Mouse (Mus musculus): ENCODE measurements around the gene Trpm4. TPM values are rescaled to one million over a fixed set of nuclear protein-coding genes. Genes with fewer than 3 reads are reported as not detected.

Trpm4 gene
- 10 to 100 TPM; 13.8 to 14.3 TPM for total RNA-seq (2023)

GRCm38 (mm10) chr7:45333431-45333982 lies at the start of gene Trpm4:
TSS of gene Trpm4 (minus strand) at chr7:45333780.

GRCm38 (mm10) chr7:45370475-45371311 lies 37.1 kb upstream of the Trpm4 start, which contains the start of gene Lin7b:
TSS of gene Lin7b (minus strand) at chr7:45370583.

GRCm38 (mm10) chr7:45366652-45367019 lies 33.1 kb upstream of the Trpm4 start, which contains the start of gene Ppfia3:
TSS of gene Ppfia3 (minus strand) at chr7:45367019.

GRCm38 (mm10) chr7:45335056-45335455 lies 1.5 kb upstream of the Trpm4 start, which contains the start of gene Hrc:
TSS of gene Hrc (plus strand) at chr7:45335290.

GRCm38 (mm10) chr7:45277136-45277760 lies 56.3 kb downstream of the Trpm4 start, which contains the start of gene Slc6a21:
TSS of gene Slc6a21 (plus strand) at chr7:45277513.

Other genes with a start within 250 kb of the Trpm4 start
- gene Rcn3, start 241.6 kb downstream of the Trpm4 start, total RNA-seq (2023), result 1 to 10 TPM; 3.8 to 4.9 TPM
- 100 to 1,000 TPM; 134 to 157 TPM for gene Fcgrt, start 229.9 kb downstream of the Trpm4 start, total RNA-seq (2023)
- gene Rps11, start 209.3 kb downstream of the Trpm4 start, total RNA-seq (2023), result 1,000 to 10,000 TPM; 2,292 to 2,480 TPM
- gene Rpl13a, start 205.0 kb downstream of the Trpm4 start, total RNA-seq (2023), result 1,000 to 10,000 TPM; 1,720 to 2,206 TPM
- gene Gm45713, start 197.5 kb downstream of the Trpm4 start, total RNA-seq (2023), result not detected
- gene Flt3l, start 197.3 kb downstream of the Trpm4 start, total RNA-seq (2023), result 10 to 100 TPM; 38.8 to 44.7 TPM
- 10 to 100 TPM; 40.7 to 42.0 TPM for gene Pih1d1, start 179.5 kb downstream of the Trpm4 start, total RNA-seq (2023)
- gene Aldh16a1, start 179.2 kb downstream of the Trpm4 start, total RNA-seq (2023), result 100 to 1,000 TPM; 133 to 144 TPM
- not detected for gene Slc17a7, start 169.8 kb downstream of the Trpm4 start, total RNA-seq (2023)
- not detected for gene Gfy, start 154.2 kb downstream of the Trpm4 start, total RNA-seq (2023)
- gene Pth2, start 152.8 kb downstream of the Trpm4 start, total RNA-seq (2023), result not detected
- gene Ccdc155, start 128.9 kb downstream of the Trpm4 start, total RNA-seq (2023), result not detected
- gene Dkkl1, start 121.6 kb downstream of the Trpm4 start, total RNA-seq (2023), result 1 to 10 TPM in 1 of 2 experiments, under 1 TPM in 1; 0.71 to 1.8 TPM
- gene Tead2, start 118.0 kb downstream of the Trpm4 start, total RNA-seq (2023), result 1 to 10 TPM in 1 of 2 experiments, under 1 TPM in 1; 0.46 to 3.1 TPM
- gene Cd37, start 94.7 kb downstream of the Trpm4 start, total RNA-seq (2023), result 100 to 1,000 TPM; 153 to 162 TPM
- not detected for gene Slc6a16, start 92.7 kb downstream of the Trpm4 start, total RNA-seq (2023)
- gene Slc6a21, start 56.3 kb downstream of the Trpm4 start, total RNA-seq (2023), result under 1 TPM in 1 of 2 experiments, not detected in 1; 0.27 TPM
- gene Hrc, start 1.5 kb upstream of the Trpm4 start, total RNA-seq (2023), result not detected
- under 1 TPM; 0.18 to 0.67 TPM for gene Ppfia3, start 33.2 kb upstream of the Trpm4 start, total RNA-seq (2023)
- not detected for gene Lin7b, start 36.8 kb upstream of the Trpm4 start, total RNA-seq (2023)
- 100 to 1,000 TPM; 372 to 402 TPM for gene Snrnp70, start 62.0 kb upstream of the Trpm4 start, total RNA-seq (2023)
- not detected for gene Kcna7, start 71.9 kb upstream of the Trpm4 start, total RNA-seq (2023)
- gene Ntf5, start 79.9 kb upstream of the Trpm4 start, total RNA-seq (2023), result not detected
- gene Lhb, start 87.0 kb upstream of the Trpm4 start, total RNA-seq (2023), result not detected
- gene Gys1, start 101.1 kb upstream of the Trpm4 start, total RNA-seq (2023), result 10 to 100 TPM in 1 of 2 experiments, 1 to 10 TPM in 1; 7.7 to 10.9 TPM
- gene Ruvbl2, start 104.3 kb upstream of the Trpm4 start, total RNA-seq (2023), result 10 to 100 TPM; 27.3 to 29.0 TPM
- gene Ftl1, start 126.1 kb upstream of the Trpm4 start, total RNA-seq (2023), result 1,000 to 10,000 TPM; 2,883 to 3,990 TPM
- gene Bax, start 133.1 kb upstream of the Trpm4 start, total RNA-seq (2023), result 100 to 1,000 TPM; 111 to 121 TPM
- gene Tulp2, start 148.1 kb upstream of the Trpm4 start, total RNA-seq (2023), result not detected
- 1 to 10 TPM; 1.3 to 1.7 TPM for gene Gm45808, start 153.0 kb upstream of the Trpm4 start, total RNA-seq (2023)
- 10 to 100 TPM; 10.4 to 11.5 TPM for gene Dhdh, start 155.0 kb upstream of the Trpm4 start, total RNA-seq (2023)
- gene Nucb1, start 176.6 kb upstream of the Trpm4 start, total RNA-seq (2023), result 100 to 1,000 TPM; 153 to 162 TPM
- gene Ppp1r15a, start 192.5 kb upstream of the Trpm4 start, total RNA-seq (2023), result 100 to 1,000 TPM; 820 to 877 TPM
- gene Plekha4, start 192.6 kb upstream of the Trpm4 start, total RNA-seq (2023), result under 1 TPM; 0.71 to 0.79 TPM
- gene Hsd17b14, start 221.1 kb upstream of the Trpm4 start, total RNA-seq (2023), result under 1 TPM in 1 of 2 experiments, not detected in 1; 0.39 TPM
- 10 to 100 TPM; 64.9 to 67.0 TPM for gene Bcat2, start 236.4 kb upstream of the Trpm4 start, total RNA-seq (2023)